Mouse (Mus musculus): ENCODE measurements at regions not wholly inside any gene's neighbourhood (a gene's known extent, or its start where the extent isn't known, plus 50 kb on each side); places are given as distances from the start of the nearest gene placed in this dataset.

DNA sequence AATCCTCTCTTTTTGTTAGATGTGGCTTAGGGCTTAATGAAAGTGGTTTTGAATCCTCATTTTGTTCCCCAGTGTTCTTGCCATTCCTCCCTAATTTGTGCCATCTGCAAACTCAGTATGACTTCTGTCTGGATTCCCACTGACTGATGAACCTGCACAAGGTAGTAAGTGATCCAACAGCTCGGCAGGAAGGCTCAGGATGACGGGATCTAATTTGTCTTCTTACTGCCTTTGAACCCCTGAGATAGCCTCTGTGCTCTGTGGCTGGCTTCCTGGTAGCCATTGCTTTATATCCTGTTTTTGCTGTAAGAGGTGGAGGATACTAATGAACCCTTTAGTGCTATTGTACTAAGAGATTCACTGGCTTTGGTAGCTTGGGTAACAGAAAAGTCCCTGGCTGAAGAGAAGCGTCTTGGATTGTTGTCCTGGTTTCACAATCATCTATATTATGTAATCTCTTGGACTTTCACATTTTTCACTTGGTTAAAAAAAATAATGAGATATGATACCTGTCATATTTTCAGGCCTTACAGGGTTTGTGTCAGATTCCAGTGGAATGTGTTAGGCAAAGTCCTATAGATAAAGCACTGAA lies 86.2 kb downstream of the Dusp6 start:
- no peak for TF ChIP-seq POLR2A (IDR thresholded peaks at IDR 0.05; ENCODE audit: low read depth, low read length)
- TF ChIP-seq CTCF (IDR thresholded peaks at IDR 0.05; ENCODE audit: borderline replicate concordance, insufficient read depth, low read length), result no peak
